Mouse (Mus musculus) forebrain, embryonic 10.5 days (tissue): ENCODE data around the gene Ifi27l2a. TPM values are rescaled to one million over a fixed set of nuclear protein-coding genes. Genes with fewer than 3 reads are reported as not detected.
"Not testable (repeated sequence)": the region's sequence is repeated elsewhere in the genome, so short reads cannot be mapped to it uniquely, and the experiment has no call there.

ENCODE experiments used
- DNase-seq: peaks from one replicate; pipeline ENCODE4 v3.0.0-alpha.2; 2017; ENCODE audit warnings: low spot score; ENCODE audit errors: extremely low spot score
- H3K27ac ChIP-seq: fragments of 300-500 bp; sonication (generic); 2 replicates; pipeline ENCODE4 v1.5.1; 2016; ENCODE audit warnings: mild to moderate bottlenecking
- H3K27me3 ChIP-seq: fragments of 300-500 bp; sonication (generic); 2 replicates; pipeline ENCODE4 v1.6.1; 2016; ENCODE audit warnings: mild to moderate bottlenecking; ENCODE audit not compliant: poor library complexity, severe bottlenecking
- H3K36me3 ChIP-seq: fragments of 300-500 bp; sonication (generic); replicated peaks from 2 replicates; pipeline ENCODE4 v1.6.1; 2016; ENCODE audit warnings: mild to moderate bottlenecking, moderate library complexity
- H3K4me1 ChIP-seq: fragments of 300-500 bp; sonication (generic); 2 replicates; pipeline ENCODE4 v1.6.1; 2016
- H3K4me3 ChIP-seq: fragments of 300-500 bp; sonication (generic); 2 replicates; pipeline ENCODE4 v1.5.1; 2016; ENCODE audit warnings: mild to moderate bottlenecking, moderate library complexity
- H3K9me3 ChIP-seq: fragments of 300-500 bp; sonication (generic); 2 replicates; pipeline ENCODE4 v1.6.1; 2016; ENCODE audit warnings: mild to moderate bottlenecking, moderate library complexity
- WGBS: fragments of 180-500 bp; shearing (Covaris S2); methylation state at CpG from one replicate; pipeline ENCODE4 v1.1.7; 2016; 5-methylcytosine and 5-hydroxymethylcytosine counted together
- polyA plus RNA-seq: library from polyadenylated mRNA; unstranded; fragments of >200 nt; fragmentation: Nextera tagmentation; extraction: Ambion mirVana; gene quantifications from 2 replicates; pipeline ENCODE4 v1.2.1, GENCODE M21; 2016

Gene Ifi27l2a
- polyA plus RNA-seq, result 0.71 and 0.90 TPM in 2 replicates

- Histone ChIP-seq H3K4me1 (0 out of 2 replicates have a peak, but pooled peaks cover 3% of the 10 kb centered on the region), H3K4me3 (no peak within 1 kb of the TSS), H3K27me3 (no peaks in the 10 kb centered on the region), H3K27ac (no peak within 1 kb of the TSS), H3K36me3 (no peaks in the 10 kb centered on the region), H3K9me3 (no peaks in the 10 kb centered on the region)
- no peak for DNase-seq
- WGBS, result 64% methylated on average over 3 of the region's 3 CpGs
These were observed at the start of gene Ifi27l2a for GRCm38 (mm10) chr12:103443524-103443923. Gene Ifi27l2a, minus strand, starts transcription at chr12:103443680.

- Histone ChIP-seq H3K27ac (no peak overlapping the region), H3K9me3 (no peaks in the 10 kb centered on the region), H3K4me1 (no peaks in the 10 kb centered on the region), H3K4me3 (no peak overlapping the region), H3K27me3 (no peaks in the 10 kb centered on the region), H3K36me3 (no peaks in the 10 kb centered on the region)
- WGBS, result 37% methylated on average over 5 of the region's 5 CpGs
- peak; percentile 45 for DNase-seq
These were observed 49.3 kb upstream of the Ifi27l2a start for GRCm38 (mm10) chr12:103492767-103493166.

DNA sequence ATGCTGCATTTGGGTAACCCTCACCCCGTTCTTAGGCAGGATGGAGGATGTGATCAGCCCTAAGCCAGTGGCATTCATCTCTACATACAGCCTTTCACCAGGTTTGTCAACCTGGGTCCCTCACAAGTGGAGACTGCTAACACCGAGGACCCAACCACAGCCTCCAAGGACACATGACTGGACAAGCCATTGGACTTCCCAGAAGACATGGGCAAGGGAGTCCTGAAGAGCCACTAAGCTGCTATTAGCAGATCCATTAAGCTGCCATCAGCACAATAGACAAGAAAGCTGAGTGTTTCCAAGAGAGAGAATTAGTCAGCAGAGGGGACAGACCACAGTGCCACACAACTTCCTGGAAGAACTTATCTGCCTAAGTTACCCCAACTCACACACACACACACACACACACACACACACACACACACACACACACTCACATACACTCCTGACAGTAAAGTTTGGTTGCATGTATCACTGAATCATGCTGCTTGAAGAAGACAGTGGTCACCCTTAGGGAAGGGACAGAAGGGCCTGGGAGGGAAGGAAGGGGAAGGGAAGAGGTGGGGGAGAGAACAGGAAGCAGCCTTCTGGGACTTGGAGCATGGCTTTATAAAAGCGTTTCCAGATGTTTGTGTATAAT is 47.7 kb upstream of the Ifi27l2a start:
- H3K4me1 ChIP-seq, result no peaks in the 10 kb centered on the region
- WGBS, result 77% methylated on average over 3 of the region's 3 CpGs
- H3K4me3 ChIP-seq, result no peak overlapping the region
- DNase-seq, result no peak
- H3K9me3 ChIP-seq, result no peaks in the 10 kb centered on the region
- no peak overlapping the region for H3K27ac ChIP-seq
- H3K27me3 ChIP-seq, result no peaks in the 10 kb centered on the region
- H3K36me3 ChIP-seq, result no peaks in the 10 kb centered on the region

- H3K36me3 ChIP-seq, result no peaks in the 10 kb centered on the region
- 76% methylated on average over 2 of the region's 2 CpGs for WGBS
These were observed 44.3 kb upstream of the Ifi27l2a start for GRCm38 (mm10) chr12:103487750-103488149.

DNA sequence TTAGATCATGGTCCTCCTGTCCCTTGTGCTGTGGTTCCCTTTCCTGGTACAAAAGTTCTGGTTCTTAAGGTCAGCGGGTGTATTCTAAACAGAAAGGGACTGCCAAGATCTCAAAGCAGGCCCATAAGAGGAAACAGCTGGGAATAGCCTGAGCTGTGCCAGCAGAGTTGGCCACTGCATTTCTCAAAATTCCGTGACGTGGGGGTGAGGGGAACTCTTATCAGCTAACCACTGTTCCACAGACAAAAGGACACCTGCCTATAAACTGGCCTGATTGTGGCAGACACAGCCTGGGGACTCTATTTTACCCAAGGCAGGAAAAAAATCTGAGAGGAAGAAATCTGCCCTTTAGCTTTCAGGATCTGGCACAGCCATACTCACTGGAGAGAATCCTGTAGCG is 43.8 kb upstream of the Ifi27l2a start:
- no peak overlapping the region for H3K27ac ChIP-seq
- H3K27me3 ChIP-seq, result no peaks in the 10 kb centered on the region
- H3K36me3 ChIP-seq, result no peaks in the 10 kb centered on the region
- WGBS, result 74% methylated on average over 4 of the region's 4 CpGs
- H3K4me1 ChIP-seq, result no peaks in the 10 kb centered on the region
- no peak overlapping the region for H3K4me3 ChIP-seq
- DNase-seq, result no peak
- no peaks in the 10 kb centered on the region for H3K9me3 ChIP-seq

More at GRCm38 (mm10) chr12:103487750-103488149, 44.3 kb upstream of the Ifi27l2a start:
- no peak overlapping the region for H3K4me3 ChIP-seq
- H3K9me3 ChIP-seq, result no peaks in the 10 kb centered on the region
- no peaks in the 10 kb centered on the region for H3K27me3 ChIP-seq
- no peak for DNase-seq
- H3K27ac ChIP-seq, result no peak overlapping the region
- no peaks in the 10 kb centered on the region for H3K4me1 ChIP-seq

- WGBS, result 84% methylated on average over 1 of the region's 1 CpGs
- no peak for DNase-seq
These were observed 43.2 kb upstream of the Ifi27l2a start for GRCm38 (mm10) chr12:103486726-103487125.

DNA sequence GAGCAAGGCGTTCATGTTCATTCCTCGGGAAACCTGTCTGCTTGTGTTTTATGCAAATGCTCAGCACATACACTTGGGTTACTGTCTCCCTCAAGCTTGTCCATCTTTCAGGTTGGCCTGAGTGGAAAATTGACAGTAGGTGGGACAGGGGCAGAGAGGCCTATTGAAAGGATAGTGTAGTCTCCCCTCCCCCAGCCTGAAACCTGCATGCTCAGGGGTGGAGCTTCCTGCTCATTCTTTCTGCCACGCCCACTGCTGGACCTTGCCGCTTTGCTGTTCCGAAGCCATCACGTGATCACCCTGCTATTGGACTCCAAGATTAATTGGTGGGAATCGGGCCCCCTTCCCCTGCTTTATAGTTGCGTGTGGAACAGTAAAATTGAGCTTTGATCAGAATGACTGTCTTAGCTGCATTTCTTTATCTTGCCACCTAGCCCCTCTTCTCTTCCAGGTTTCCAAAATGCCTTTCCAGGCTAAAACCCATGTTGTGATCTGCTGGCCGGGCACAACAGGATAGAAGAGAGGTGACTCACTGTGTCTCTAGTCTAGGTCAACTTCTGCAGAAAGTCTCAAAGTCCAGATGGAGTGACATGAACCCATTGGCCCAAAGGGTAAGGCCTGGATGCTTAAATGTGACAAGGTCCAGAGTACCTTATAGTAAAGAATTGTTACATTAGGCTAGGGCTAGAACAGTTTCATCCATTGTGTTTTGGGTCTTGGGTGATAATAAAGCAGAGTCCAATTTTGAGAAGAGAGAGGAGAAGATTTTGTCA is 40.9 kb upstream of the Ifi27l2a start:
- not testable (repeated sequence) for H3K36me3 ChIP-seq, H3K4me3 ChIP-seq, DNase-seq, H3K27ac ChIP-seq, H3K4me1 ChIP-seq, H3K27me3 ChIP-seq, H3K9me3 ChIP-seq
- 69% methylated on average over 9 of the region's 9 CpGs for WGBS

More at GRCm38 (mm10) chr12:103486726-103487125, 43.2 kb upstream of the Ifi27l2a start:
- H3K4me1 ChIP-seq, result no peaks in the 10 kb centered on the region
- H3K27me3 ChIP-seq, result no peaks in the 10 kb centered on the region
- no peak overlapping the region for H3K4me3 ChIP-seq
- no peaks in the 10 kb centered on the region for H3K36me3 ChIP-seq
- no peaks in the 10 kb centered on the region for H3K9me3 ChIP-seq
- H3K27ac ChIP-seq, result no peak overlapping the region

DNA sequence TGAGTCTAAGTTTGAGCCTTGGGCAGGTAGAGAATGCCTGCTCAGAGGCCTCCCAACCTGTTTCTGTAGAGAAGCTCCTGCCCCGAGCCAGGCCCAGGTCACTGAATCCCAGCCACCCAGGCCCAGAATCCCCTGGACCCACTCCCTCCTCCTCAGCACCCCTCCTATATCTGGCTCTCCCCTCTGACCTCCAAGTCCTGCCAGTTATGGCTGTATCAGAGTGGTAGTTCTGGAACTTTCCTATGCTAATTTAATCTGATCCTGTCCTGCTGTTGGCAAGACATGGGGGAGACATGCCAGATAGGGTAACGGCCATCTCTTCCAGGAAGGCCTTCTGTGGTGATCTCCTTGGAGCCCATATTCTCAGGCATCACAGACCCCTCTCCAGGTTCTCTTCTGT is 39.3 kb upstream of the Ifi27l2a start:
- 88% methylated on average over 2 of the region's 2 CpGs for WGBS
- Histone ChIP-seq H3K4me3 (no peak overlapping the region), H3K27me3 (no peaks in the 10 kb centered on the region), H3K4me1 (no peaks in the 10 kb centered on the region), H3K36me3 (no peaks in the 10 kb centered on the region), H3K27ac (no peak overlapping the region), H3K9me3 (no peaks in the 10 kb centered on the region)
- DNase-seq, result no peak

DNA sequence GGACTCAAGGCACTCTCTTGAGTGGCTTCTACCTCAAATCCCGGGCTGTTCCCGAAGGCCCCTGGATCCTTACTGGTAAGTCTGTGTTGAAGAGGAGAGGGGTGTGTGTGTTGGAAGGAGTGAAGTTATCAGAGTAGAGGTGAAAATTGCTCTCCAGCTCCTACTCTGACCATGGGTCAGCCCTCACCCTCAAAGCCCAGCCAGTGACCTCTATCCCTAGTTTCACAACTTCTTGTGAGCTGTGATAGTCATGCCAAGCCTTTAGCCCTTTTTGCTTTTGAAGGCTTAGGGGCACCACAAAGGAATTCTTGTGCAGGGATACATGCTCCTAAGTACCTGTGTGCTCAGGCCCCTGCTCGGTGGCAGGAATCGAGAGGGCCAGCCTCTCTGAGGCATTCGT is 38.2 kb upstream of the Ifi27l2a start:
- whole genome bisulfite sequencing, result 84% methylated on average over 5 of the region's 5 CpGs
- no peaks in the 10 kb centered on the region for H3K27me3 ChIP-seq
- no peak for DNase-seq
- H3K27ac ChIP-seq, result no peak overlapping the region
- H3K4me3 ChIP-seq, result no peak overlapping the region
- H3K4me1 ChIP-seq, result no peaks in the 10 kb centered on the region
- H3K9me3 ChIP-seq, result no peaks in the 10 kb centered on the region
- H3K36me3 ChIP-seq, result no peaks in the 10 kb centered on the region

DNA sequence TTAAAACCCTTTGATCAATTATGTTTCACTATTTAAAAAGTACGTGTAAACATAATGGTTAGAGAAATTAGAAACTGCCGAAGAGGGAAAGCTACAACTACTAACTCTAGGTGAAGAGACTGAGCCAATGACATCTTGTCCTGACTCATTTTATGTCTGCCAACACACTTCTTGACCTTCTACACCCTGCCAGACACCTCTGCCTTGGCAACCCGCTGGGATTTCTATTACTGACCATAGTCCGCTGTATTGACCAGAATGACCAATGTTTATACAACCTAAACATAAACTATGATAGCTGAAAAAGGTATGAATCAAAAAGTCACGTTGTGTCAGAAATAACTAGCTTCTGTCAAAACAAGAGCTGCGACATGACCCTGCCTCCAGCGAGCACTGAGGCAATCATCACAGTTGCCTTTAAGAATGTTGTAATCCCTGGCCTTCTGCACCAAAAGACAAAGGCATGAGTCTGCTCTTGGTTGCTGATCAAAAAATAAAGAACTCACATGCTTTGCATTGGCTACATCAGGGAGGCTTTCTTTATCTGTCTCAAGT is 34.1 kb upstream of the Ifi27l2a start:
- no peaks in the 10 kb centered on the region for H3K36me3 ChIP-seq
- no peak overlapping the region for H3K4me3 ChIP-seq
- no peak for DNase-seq
- no peak overlapping the region for H3K27ac ChIP-seq
- H3K27me3 ChIP-seq, result no peaks in the 10 kb centered on the region
- no peaks in the 10 kb centered on the region for H3K4me1 ChIP-seq
- WGBS, result 76% methylated on average over 7 of the region's 7 CpGs
- H3K9me3 ChIP-seq, result no peaks in the 10 kb centered on the region

DNA sequence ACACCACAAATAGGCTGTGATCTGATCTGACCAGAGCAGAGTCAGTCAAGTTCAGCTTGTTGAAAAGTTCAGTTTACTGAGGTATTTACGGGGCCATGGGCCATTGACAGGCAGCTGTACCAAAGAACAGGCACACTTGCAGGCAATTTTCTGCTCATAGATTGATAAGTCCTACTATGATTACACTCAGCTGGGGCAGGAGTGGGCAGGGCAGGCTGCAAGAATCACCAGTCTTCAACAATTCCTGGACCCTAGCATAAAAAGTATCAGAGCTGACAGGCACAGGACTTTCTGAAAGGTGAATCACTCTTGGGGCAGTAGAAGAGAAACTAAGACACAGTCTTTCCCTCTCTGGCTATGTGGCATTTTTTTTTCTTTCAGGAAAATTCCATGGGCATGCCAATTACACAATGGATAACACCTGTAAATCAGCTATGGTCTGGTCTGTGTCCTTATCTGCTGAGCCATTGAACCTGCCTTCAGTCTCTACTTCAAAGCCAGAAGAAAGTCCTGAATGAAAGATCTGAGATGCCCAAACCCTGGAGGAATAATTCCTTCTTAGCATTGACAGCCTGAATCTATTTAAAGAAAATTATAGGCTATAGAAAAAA is 33.4 kb upstream of the Ifi27l2a start:
- Histone ChIP-seq H3K4me3 (no peak overlapping the region), H3K36me3 (no peaks in the 10 kb centered on the region), H3K9me3 (no peaks in the 10 kb centered on the region), H3K27me3 (no peaks in the 10 kb centered on the region), H3K27ac (no peak overlapping the region), H3K4me1 (no peaks in the 10 kb centered on the region)
- DNase-seq, result no peak
- WGBS, result 89% methylated on average over 1 of the region's 1 CpGs

GRCm38 (mm10) chr12:103474481-103474880 is 31.0 kb upstream of the Ifi27l2a start:
- DNase-seq, result no peak
- Histone ChIP-seq H3K27ac (no peak overlapping the region), H3K4me3 (no peak overlapping the region), H3K27me3 (no peaks in the 10 kb centered on the region), H3K36me3 (no peaks in the 10 kb centered on the region), H3K4me1 (no peaks in the 10 kb centered on the region), H3K9me3 (peaks cover 5% of the 10 kb centered on the region; the same call in 1 of the 2 replicates)
- whole genome bisulfite sequencing, result 67% methylated on average over 2 of the region's 2 CpGs

- H3K4me1 ChIP-seq, result no peaks in the 10 kb centered on the region
- no peak within 1 kb of the TSS for H3K27ac ChIP-seq
- H3K27me3 ChIP-seq, result no peaks in the 10 kb centered on the region
- H3K36me3 ChIP-seq, result no peaks in the 10 kb centered on the region
- DNase-seq, result no peak
- no peak within 1 kb of the TSS for H3K4me3 ChIP-seq
- WGBS, result 71% methylated on average over 3 of the region's 3 CpGs
- H3K9me3 ChIP-seq, result no peaks in the 10 kb centered on the region
These were observed 13.7 kb upstream of the Ifi27l2a start, which contains the start of gene Ifi27l2b for GRCm38 (mm10) chr12:103457140-103457539. Gene Ifi27l2b, minus strand, starts transcription at chr12:103457223.
